Mouse (Mus musculus): Measurements from ENCODE around the gene Cysrt1. TPM values are rescaled to one million over a fixed set of nuclear protein-coding genes. Genes with fewer than 3 reads are reported as not detected.
"Not testable (repeated sequence)": the region's sequence is repeated elsewhere in the genome, so short reads cannot be mapped to it uniquely, and the experiment has no call there.

The Cysrt1 gene
- polyA plus RNA-seq, 1 experiment, result 0.80 TPM

DNA sequence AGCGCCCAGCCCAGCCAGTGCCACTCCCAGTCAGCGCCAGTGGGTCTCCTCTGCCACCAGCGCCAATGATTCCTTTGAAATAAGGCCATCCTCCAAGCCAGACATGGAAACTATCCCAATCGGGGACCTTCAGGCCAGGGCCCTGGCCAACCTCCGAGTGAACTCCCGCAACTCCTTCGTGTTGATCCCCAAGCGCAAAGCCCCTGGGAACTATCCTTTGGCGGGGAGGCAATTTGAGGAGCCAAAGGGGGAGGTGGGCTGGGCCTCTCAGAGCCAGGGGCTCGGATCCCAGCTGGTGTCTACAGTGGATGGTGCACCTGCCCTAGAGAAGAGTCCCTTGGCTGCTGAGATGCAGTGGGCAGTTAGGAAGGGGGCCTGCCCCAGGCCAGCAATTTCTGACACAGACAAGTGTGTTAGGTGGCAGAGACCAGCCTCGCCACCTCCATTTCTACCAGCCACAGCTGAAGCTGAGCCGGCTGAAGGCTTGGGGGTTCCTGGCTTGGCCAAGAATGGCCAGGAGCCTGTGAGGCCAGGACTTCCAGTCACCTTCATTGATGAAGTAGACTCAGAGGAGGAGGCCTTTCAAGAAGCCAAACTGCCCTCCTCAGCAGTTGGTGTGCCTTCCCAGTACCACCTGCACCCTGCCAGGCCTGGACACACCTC lies 21.5 kb upstream of the Cysrt1 start:
- WGBS, result 2% methylated on average over 12 of the region's 12 CpGs

DNA sequence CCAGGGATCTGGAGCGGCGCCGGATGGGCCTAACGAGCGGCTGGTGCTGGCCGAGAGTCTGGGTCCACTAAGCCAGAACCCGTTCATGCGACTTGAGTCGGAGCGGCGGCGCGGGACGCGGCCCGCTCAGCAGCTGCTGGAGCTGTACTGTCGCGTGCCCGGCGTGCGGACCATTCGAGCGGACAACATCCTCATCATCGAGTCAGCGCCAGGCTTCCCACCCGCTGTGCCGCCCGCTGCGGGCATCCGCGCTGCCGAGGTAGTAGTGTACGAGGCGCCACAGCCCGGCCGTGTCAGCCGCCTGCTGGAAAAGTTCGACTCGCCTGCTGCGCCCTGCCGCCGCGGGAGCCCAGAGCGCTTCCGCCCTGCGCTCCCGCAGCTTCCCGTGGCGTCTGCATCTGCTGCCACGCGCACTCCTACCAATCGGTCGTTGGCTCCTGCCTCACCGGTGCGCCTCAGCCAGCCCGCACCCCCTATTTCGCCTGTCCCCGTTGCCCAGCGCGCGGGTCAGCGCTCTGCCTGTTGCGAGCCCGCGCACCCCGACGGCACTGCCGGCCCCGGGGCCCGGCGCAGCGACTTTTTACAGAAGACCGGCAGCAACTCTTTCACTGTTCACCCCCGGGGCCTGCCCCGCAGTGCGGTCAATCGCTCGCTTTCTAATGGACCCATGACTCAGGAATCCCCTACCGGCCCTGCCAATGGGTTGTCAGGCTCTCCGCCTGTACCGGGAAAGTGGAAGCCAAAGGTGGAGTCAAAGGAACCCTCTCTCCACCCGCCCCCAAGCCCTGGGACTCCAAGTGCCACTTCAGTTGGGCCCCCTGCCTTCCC lies 20.8 kb upstream of the Cysrt1 start:
- peak overlapping the region; percentile 96 for H3K27ac ChIP-seq (ENCODE audit: insufficient read depth, low read length)
- TF ChIP-seq POLR2A (IDR thresholded peaks at IDR 0.05; ENCODE audit: borderline replicate concordance, insufficient read depth, low read length) (no peak), CTCF (IDR thresholded peaks at IDR 0.05; ENCODE audit: borderline replicate concordance, insufficient read depth, low read depth, low read length) (no peak)
- peak; percentile 86 to 88 for DNase-seq
- H3K4me1 ChIP-seq (ENCODE audit: control insufficient read depth, insufficient read depth, low read length), result peaks cover 14% of the 10 kb centered on the region; the same call in 1 of the 2 replicates
- WGBS, result 1% methylated on average over 82 of the region's 82 CpGs
- no peaks in the 10 kb centered on the region for H3K27me3 ChIP-seq (ENCODE audit: control insufficient read depth, insufficient read depth, low read length)
- peak overlapping the region; percentile 91 for H3K4me3 ChIP-seq (replicated peaks; ENCODE audit: insufficient read depth, low read depth, low read length)

More for the DNA sequence above, 21.5 kb upstream of the Cysrt1 start:
- Histone ChIP-seq H3K4me3 (replicated peaks; ENCODE audit: insufficient read depth, low read depth, low read length) (peak overlapping the region; percentile 91), H3K27ac (ENCODE audit: insufficient read depth, low read length) (peak overlapping the region; percentile 96), H3K27me3 (ENCODE audit: control insufficient read depth, insufficient read depth, low read length) (no peaks in the 10 kb centered on the region), H3K4me1 (ENCODE audit: control insufficient read depth, insufficient read depth, low read length) (peaks cover 22% of the 10 kb centered on the region; the same call in 1 of the 2 replicates)
- no peak for DNase-seq
- TF ChIP-seq CTCF (IDR thresholded peaks at IDR 0.05; ENCODE audit: borderline replicate concordance, insufficient read depth, low read depth, low read length), result no peak
- no peak for TF ChIP-seq POLR2A (IDR thresholded peaks at IDR 0.05; ENCODE audit: borderline replicate concordance, insufficient read depth, low read length)

DNA sequence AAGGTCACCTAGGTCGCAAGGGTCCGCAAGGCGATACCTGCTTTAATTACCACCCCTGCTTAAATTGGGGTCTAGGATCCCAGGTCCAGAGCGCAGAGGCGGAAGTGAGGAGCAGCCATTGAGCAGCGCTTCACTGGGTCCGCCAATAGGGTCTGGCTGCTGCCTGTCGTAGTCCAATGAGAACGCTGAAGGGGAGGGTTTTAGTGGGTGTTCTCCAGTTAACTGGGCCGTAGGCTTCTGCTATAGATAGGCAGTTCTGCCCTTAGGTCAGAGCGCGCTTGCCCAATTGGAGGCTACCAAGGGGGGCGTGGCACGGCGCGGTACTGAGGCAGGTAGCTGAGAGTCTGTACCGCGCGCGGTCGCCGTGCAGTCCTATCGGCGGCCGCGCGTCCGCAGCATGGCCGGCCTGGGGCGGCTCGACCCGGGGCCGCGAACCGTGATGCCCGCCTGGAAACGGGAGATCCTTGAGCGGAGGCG lies 20.1 kb upstream of the Cysrt1 start, which contains the start of gene Tprn:
Gene Tprn (plus strand): TSS at position 328 of the 477 bp plus-strand sequence.
- Histone ChIP-seq H3K4me1 (ENCODE audit: control insufficient read depth, insufficient read depth, low read length) (peaks cover 8% of the 10 kb centered on the region; the same call in 1 of the 2 replicates), H3K27ac (ENCODE audit: insufficient read depth, low read length) (peak within 1 kb of the TSS; percentile 96), H3K27me3 (ENCODE audit: control insufficient read depth, insufficient read depth, low read length) (no peaks in the 10 kb centered on the region), H3K4me3 (replicated peaks; ENCODE audit: insufficient read depth, low read depth, low read length) (peak within 1 kb of the TSS; percentile 91)
- DNase-seq, result peak; percentile 96 to 99
- TF ChIP-seq POLR2A (IDR thresholded peaks at IDR 0.05; ENCODE audit: borderline replicate concordance, insufficient read depth, low read length) (peak; percentile 77), CTCF (IDR thresholded peaks at IDR 0.05; ENCODE audit: borderline replicate concordance, insufficient read depth, low read depth, low read length) (no peak)
- under 1% methylated on average over 39 of the region's 39 CpGs for WGBS

DNA sequence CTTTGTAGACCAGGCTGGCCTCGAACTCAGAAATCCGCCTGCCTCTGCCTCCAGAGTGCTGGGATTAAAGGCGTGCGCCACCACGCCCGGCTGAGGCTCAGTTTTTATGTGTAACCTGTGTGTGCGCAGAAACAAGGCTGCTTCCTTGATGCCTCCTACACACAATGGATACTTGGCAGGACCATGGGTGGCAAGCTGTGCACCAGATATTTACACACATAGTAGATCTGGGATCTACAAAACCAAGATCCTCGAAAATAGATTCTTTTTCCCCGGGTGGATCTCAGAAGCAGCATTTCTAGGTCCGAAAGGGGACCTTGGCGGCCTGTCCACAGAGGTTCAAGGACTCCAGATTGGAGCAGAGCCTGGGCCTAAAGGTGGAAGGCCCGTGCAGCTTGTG lies 19.6 kb upstream of the Cysrt1 start:
- peak overlapping the region; percentile 60 for H3K4me3 ChIP-seq (replicated peaks; ENCODE audit: insufficient read depth, low read depth, low read length)
- WGBS, result 31% methylated on average over 12 of the region's 12 CpGs
- peaks cover 3% of the 10 kb centered on the region; the same call in 1 of the 2 replicates for H3K4me1 ChIP-seq (ENCODE audit: control insufficient read depth, insufficient read depth, low read length)
- peak in 1 of 2 experiments; percentile 39 for DNase-seq
- no peaks in the 10 kb centered on the region for H3K27me3 ChIP-seq (ENCODE audit: control insufficient read depth, insufficient read depth, low read length)
- H3K27ac ChIP-seq (ENCODE audit: insufficient read depth, low read length), result peak overlapping the region; percentile 59
- no peak for TF ChIP-seq POLR2A (IDR thresholded peaks at IDR 0.05; ENCODE audit: borderline replicate concordance, insufficient read depth, low read length)
- TF ChIP-seq CTCF (IDR thresholded peaks at IDR 0.05; ENCODE audit: borderline replicate concordance, insufficient read depth, low read depth, low read length), result no peak

DNA sequence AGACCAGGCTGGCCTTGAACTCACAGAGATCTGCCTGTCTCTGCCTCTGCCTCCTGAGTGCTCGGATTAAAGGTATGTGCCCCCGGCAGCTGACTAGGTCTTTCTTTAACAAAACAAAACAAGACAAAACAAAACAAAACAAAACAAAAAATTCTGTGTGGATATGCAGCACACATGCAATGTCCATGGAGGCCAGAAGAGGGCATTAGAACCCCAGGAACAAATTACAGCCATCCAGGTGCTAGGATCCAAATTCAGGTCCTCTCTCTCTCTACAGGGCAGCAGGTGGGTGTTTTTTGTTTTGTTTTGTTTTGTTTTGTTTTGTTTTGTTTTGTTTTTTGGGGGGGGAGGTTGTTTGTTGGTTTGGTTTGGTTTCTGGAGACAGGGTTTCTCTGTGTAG lies 16.6 kb upstream of the Cysrt1 start:
- H3K4me1 ChIP-seq (ENCODE audit: control insufficient read depth, insufficient read depth, low read length), result no peaks in the 10 kb centered on the region; the same call in none of the 2 replicates
- TF ChIP-seq POLR2A (IDR thresholded peaks at IDR 0.05; ENCODE audit: borderline replicate concordance, insufficient read depth, low read length) (no peak), CTCF (IDR thresholded peaks at IDR 0.05; ENCODE audit: borderline replicate concordance, insufficient read depth, low read depth, low read length) (peak; percentile 45; the same call in 1 of the 2 replicates)
- no peak overlapping the region for H3K4me3 ChIP-seq (replicated peaks; ENCODE audit: insufficient read depth, low read depth, low read length)
- DNase-seq, result no peak
- H3K27ac ChIP-seq (ENCODE audit: insufficient read depth, low read length), result no peak overlapping the region
- WGBS, result 65% methylated on average over 2 of the region's 2 CpGs
- no peaks in the 10 kb centered on the region for H3K27me3 ChIP-seq (ENCODE audit: control insufficient read depth, insufficient read depth, low read length)

DNA sequence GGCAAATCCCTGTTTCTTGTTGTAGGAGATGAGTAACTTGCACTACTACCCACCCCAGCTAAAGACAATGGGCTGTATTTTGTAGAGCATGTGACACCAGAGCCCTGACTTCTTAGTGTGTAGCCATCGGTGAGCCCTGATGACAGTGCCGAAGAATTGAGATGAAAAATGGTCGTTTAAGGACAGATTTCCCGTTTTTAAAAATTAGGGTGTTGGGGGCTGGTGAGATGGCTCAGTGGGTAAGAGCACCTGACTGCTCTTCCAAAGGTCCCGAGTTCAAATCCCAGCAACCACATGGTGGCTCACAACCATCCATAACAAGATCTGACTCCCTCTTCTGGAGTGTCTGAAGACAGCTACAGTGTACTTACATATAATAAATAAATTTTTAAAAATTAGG lies 15.0 kb upstream of the Cysrt1 start:
- not testable (repeated sequence) for H3K4me3 ChIP-seq (replicated peaks; ENCODE audit: insufficient read depth, low read depth, low read length); H3K27ac ChIP-seq (ENCODE audit: insufficient read depth, low read length); H3K27me3 ChIP-seq (ENCODE audit: control insufficient read depth, insufficient read depth, low read length); DNase-seq; H3K4me1 ChIP-seq (ENCODE audit: control insufficient read depth, insufficient read depth, low read length)
- WGBS, result 88% methylated on average over 5 of the region's 5 CpGs

DNA sequence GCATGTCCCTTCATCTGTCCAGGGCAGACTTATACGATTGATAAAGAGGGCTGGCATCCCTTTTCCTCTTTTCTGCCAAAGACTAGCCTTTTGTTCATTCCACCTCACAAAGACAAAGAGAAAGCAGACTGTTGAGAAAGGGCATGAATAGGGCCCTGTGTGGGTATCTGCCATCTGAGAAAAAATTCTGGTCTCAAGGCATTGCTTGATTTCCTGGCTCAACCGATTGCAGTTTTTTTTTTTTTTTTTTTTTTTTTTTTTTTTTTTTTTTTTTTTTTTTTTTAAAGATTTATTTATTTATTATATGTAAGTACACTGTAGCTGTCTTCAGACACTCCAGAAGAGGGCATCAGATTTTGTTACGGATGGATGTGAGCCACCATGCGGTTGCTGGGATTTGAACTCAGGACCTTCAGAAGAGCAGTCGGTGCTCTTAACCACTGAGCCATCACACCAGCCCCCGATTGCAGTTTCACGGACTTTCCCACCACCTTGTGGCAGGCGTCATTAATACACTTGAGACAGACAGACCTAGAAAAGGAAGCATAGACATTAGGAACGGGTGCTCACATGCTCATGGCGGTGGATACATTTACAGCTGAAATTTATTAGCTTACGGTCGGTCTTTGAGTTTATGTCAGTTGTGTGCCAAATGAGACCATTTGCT lies 14.3 kb upstream of the Cysrt1 start:
- peak in 1 of 2 experiments; percentile 59 for DNase-seq
- not testable (repeated sequence) for H3K27ac ChIP-seq (ENCODE audit: insufficient read depth, low read length); H3K27me3 ChIP-seq (ENCODE audit: control insufficient read depth, insufficient read depth, low read length); H3K4me1 ChIP-seq (ENCODE audit: control insufficient read depth, insufficient read depth, low read length)
- H3K4me3 ChIP-seq (replicated peaks; ENCODE audit: insufficient read depth, low read depth, low read length), result peak overlapping the region; percentile 71
- peak; percentile 28; the same call in 1 of the 2 replicates for TF ChIP-seq CTCF (IDR thresholded peaks at IDR 0.05; ENCODE audit: borderline replicate concordance, insufficient read depth, low read depth, low read length)
- 39% methylated on average over 12 of the region's 12 CpGs for WGBS

Measured in cerebellum, adult 2 months (tissue).